Comparison of ENCODE assay signal across 8 mouse cellular contexts in the genomic region with DNA sequence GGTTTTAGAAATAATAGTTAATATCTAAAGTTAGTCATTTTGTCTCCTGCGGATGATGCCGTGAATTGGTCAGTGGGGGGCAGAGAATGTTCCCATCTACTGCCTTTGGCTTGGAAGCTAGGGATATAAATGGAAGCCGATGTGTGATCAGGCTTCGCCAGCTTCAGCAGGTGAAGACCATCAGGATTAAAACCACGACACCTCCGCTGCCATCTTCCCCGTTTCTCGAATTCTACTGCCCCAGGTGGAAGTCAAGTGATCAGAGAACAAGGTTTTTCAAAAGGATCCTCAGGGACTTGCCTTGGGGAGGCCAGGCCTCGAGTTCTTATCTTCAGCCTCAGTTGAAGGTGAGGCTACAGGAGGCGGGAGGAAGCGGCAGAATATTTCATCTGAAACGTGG. TPM values are rescaled to one million over a fixed set of nuclear protein-coding genes. Genes with fewer than 3 reads are reported as not detected.
DNase-seq lines count a peak whose midpoint lies in the region; ATAC-seq and TF ChIP-seq lines count a peak whose summit lies in the region.

Gene Atp2c1 (minus strand): TSS at position 101 of the 400 bp plus-strand sequence.

- no peak for TF ChIP-seq CTCF in lung, adult 2 months (IDR thresholded peaks at IDR 0.05; ENCODE audit: insufficient read depth, low read length)

- no peak for DNase-seq in lung, adult 2 months
- no peak for DNase-seq in lung, postnatal 4 days
- DNase-seq in embryonic facial prominence, embryonic 11.5 days (ENCODE audit: low spot score), result no peak
- no peak for DNase-seq in layer of hippocampus, postnatal 36 days
- DNase-seq in cerebellum, adult 8-10 months, result no peak
- DNase-seq in cerebellum, adult 18-20 months, result no peak

- H3K4me3 ChIP-seq in lung, adult 2 months (replicated peaks; ENCODE audit: extremely low read depth, low read depth, low read length), result no peak within 1 kb of the TSS
- no peak within 1 kb of the TSS for H3K4me3 ChIP-seq in embryonic facial prominence, embryonic 11.5 days (ENCODE audit: low read depth, low read length)
- H3K4me3 ChIP-seq in heart, embryonic 11.5 days (ENCODE audit: low read depth, low read length), result no peak within 1 kb of the TSS
- no peak within 1 kb of the TSS for H3K4me3 ChIP-seq in midbrain, embryonic 16.5 days (ENCODE audit: low read depth, low read length)

- TF ChIP-seq POLR2A in lung, adult 2 months (IDR thresholded peaks at IDR 0.05; ENCODE audit: borderline replicate concordance, extremely low read depth, low read depth, low read length), result no peak

- no peaks in the 10 kb centered on the region for H3K9me3 ChIP-seq in embryonic facial prominence, embryonic 11.5 days (replicated peaks; ENCODE audit: control insufficient read depth, low read length)
- no peaks in the 10 kb centered on the region for H3K9me3 ChIP-seq in heart, embryonic 11.5 days (replicated peaks; ENCODE audit: control insufficient read depth, low read length)
- H3K9me3 ChIP-seq in midbrain, embryonic 16.5 days (replicated peaks; ENCODE audit: control insufficient read depth, low read length, poor library complexity, severe bottlenecking), result no peaks in the 10 kb centered on the region

- no peaks in the 10 kb centered on the region for H3K4me1 ChIP-seq in lung, adult 2 months (ENCODE audit: control insufficient read depth, insufficient read depth, low read length)
- H3K4me1 ChIP-seq in embryonic facial prominence, embryonic 11.5 days (ENCODE audit: control insufficient read depth, insufficient read depth, low read length), result no peaks in the 10 kb centered on the region
- peaks cover 9% of the 10 kb centered on the region; the same call in 1 of the 2 replicates for H3K4me1 ChIP-seq in heart, embryonic 11.5 days (ENCODE audit: control insufficient read depth, insufficient read depth, low read length)
- H3K4me1 ChIP-seq in midbrain, embryonic 16.5 days (ENCODE audit: control insufficient read depth, insufficient read depth, low read length), result peaks cover 9% of the 10 kb centered on the region

- H3K9ac ChIP-seq in embryonic facial prominence, embryonic 11.5 days (replicated peaks; ENCODE audit: low read length), result no peak within 1 kb of the TSS
- no peak within 1 kb of the TSS for H3K9ac ChIP-seq in heart, embryonic 11.5 days (ENCODE audit: low read depth, low read length)
- no peak within 1 kb of the TSS for H3K9ac ChIP-seq in midbrain, embryonic 16.5 days (ENCODE audit: low read depth, low read length)

- no peaks in the 10 kb centered on the region for H3K36me3 ChIP-seq in embryonic facial prominence, embryonic 11.5 days (replicated peaks; ENCODE audit: control insufficient read depth, insufficient read depth, low read depth, low read length)
- H3K36me3 ChIP-seq in heart, embryonic 11.5 days (ENCODE audit: control insufficient read depth, insufficient read depth, low read length), result no peaks in the 10 kb centered on the region
- H3K36me3 ChIP-seq in midbrain, embryonic 16.5 days (ENCODE audit: control insufficient read depth, insufficient read depth, low read length), result no peaks in the 10 kb centered on the region

- 86% methylated on average over 12 of the region's 12 CpGs for WGBS in lung, adult 2 months
- 90% methylated on average over 12 of the region's 12 CpGs for WGBS in embryonic facial prominence, embryonic 11.5 days
- 89% methylated on average over 12 of the region's 12 CpGs for WGBS in heart, embryonic 11.5 days (ENCODE audit: insufficient replicate concordance)
- WGBS in midbrain, embryonic 16.5 days, result 91% methylated on average over 12 of the region's 12 CpGs

- no peaks in the 10 kb centered on the region for H3K27me3 ChIP-seq in embryonic facial prominence, embryonic 11.5 days (ENCODE audit: control insufficient read depth, insufficient read depth, low read length)
- H3K27me3 ChIP-seq in heart, embryonic 11.5 days (ENCODE audit: control insufficient read depth, insufficient read depth, low read length), result no peaks in the 10 kb centered on the region
- no peaks in the 10 kb centered on the region for H3K27me3 ChIP-seq in midbrain, embryonic 16.5 days (ENCODE audit: control insufficient read depth, insufficient read depth, low read depth, low read length)

- no peak for ATAC-seq in embryonic facial prominence, embryonic 11.5 days (replicated peaks; ENCODE audit: insufficient number of reproducible peaks, low FRiP score, low TSS enrichment, low read depth)
- ATAC-seq in heart, embryonic 11.5 days (replicated peaks; ENCODE audit: insufficient number of reproducible peaks, low FRiP score, low TSS enrichment), result no peak
- ATAC-seq in midbrain, embryonic 16.5 days, result no peak

- no peak within 1 kb of the TSS for H3K4me2 ChIP-seq in embryonic facial prominence, embryonic 11.5 days (ENCODE audit: low read depth, low read length)
- H3K4me2 ChIP-seq in heart, embryonic 11.5 days, result no peak within 1 kb of the TSS
- H3K4me2 ChIP-seq in midbrain, embryonic 16.5 days (ENCODE audit: low read length), result no peak within 1 kb of the TSS

- H3K27ac ChIP-seq in embryonic facial prominence, embryonic 11.5 days (replicated peaks; ENCODE audit: low read depth, low read length), result no peak within 1 kb of the TSS
- no peak within 1 kb of the TSS for H3K27ac ChIP-seq in heart, embryonic 11.5 days (ENCODE audit: low read depth, low read length)
- H3K27ac ChIP-seq in midbrain, embryonic 16.5 days (ENCODE audit: low read length), result no peak within 1 kb of the TSS

RNA-seq across cellular contexts. Expression of gene Atp2c1, which starts in this region (rescaled TPM):
- polyA plus RNA-seq in lung, adult 2 months (2012; rRNA removed), result 74.5 and 79.3 TPM in 2 replicates
- 63.9 and 67.5 TPM in 2 replicates for polyA plus RNA-seq in embryonic facial prominence, embryonic 11.5 days (2014; fragmentation: Nextera tagmentation; extraction: Ambion mirVana)
- polyA plus RNA-seq in heart, embryonic 11.5 days (2014; fragmentation: Nextera tagmentation; extraction: Ambion mirVana), result 53.0 and 61.4 TPM in 2 replicates
- total RNA-seq in layer of hippocampus, postnatal 36 days (2021), result 100 to 1,000 TPM; 254 to 255 TPM
- 108 and 136 TPM in 2 replicates for polyA plus RNA-seq in midbrain, embryonic 16.5 days (2015; fragmentation: Nextera tagmentation; extraction: Ambion mirVana)
